Comparison of ENCODE assay signal across 31 mouse cellular contexts in the genomic region with DNA sequence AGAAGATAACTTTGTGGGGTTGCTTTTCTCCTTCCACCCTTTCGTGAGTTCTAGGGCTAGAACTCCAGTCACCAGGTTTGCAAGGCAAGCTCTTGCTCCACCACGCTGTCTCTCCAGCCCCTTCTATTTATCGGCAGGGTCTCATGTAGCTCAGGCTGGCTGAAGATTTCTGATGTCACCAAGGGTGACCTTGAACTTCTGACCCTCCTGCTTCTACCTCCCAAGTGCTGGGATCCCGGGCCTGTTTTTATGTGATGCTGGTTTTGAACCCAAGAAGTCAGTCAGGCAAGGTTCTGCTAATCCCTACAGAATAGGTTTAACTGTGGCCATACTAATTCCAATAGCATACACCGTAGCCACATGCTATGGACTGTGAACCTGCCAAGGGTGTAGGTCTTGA. TPM values are rescaled to one million over a fixed set of nuclear protein-coding genes. Genes with fewer than 3 reads are reported as not detected.
"Had no signal": no experiment of that assay in that cellular context is flagged by ENCODE, and none has a peak within 500 bp of the region (broad histone marks: within the 10 kb centered on the region; RNA-seq: fewer than 3 reads in every experiment).

No protein-coding gene starts in this region.

- H3K4me1 ChIP-seq: megakaryocyte, embryonic 14.5 days had no signal

- DNase-seq: left cerebral cortex, postnatal 4 days; liver; liver, embryonic 13.5 days; liver, postnatal 0 days; lung, adult 18-20 months; lung, adult 2 months; lung, embryonic 14.5 days; lung, postnatal 10 days; lung, postnatal 14 days; lung, postnatal 36 days; lung, postnatal 4 days; midbrain, embryonic 14.5 days had no signal

- H3K4me3 ChIP-seq: limb, embryonic 10.5 days; limb, embryonic 12.5 days; limb, embryonic 13.5 days; limb, embryonic 15.5 days; liver, embryonic 12.5 days; liver, embryonic 13.5 days; liver, embryonic 15.5 days; lung, embryonic 15.5 days; megakaryocyte, embryonic 14.5 days; midbrain, embryonic 10.5 days; midbrain, embryonic 12.5 days; midbrain, embryonic 13.5 days; midbrain, embryonic 15.5 days; myocyte had no signal

- H3K9me3 ChIP-seq: limb, embryonic 10.5 days; limb, embryonic 12.5 days; limb, embryonic 13.5 days; limb, embryonic 15.5 days; liver, embryonic 12.5 days; liver, embryonic 13.5 days; liver, embryonic 15.5 days; lung, embryonic 15.5 days; megakaryocyte, embryonic 14.5 days; midbrain, embryonic 10.5 days; midbrain, embryonic 12.5 days; midbrain, embryonic 13.5 days; midbrain, embryonic 15.5 days had no signal

- H3K27me3 ChIP-seq: limb, embryonic 12.5 days; limb, embryonic 13.5 days; limb, embryonic 15.5 days; lung, embryonic 15.5 days; midbrain, embryonic 12.5 days; midbrain, embryonic 15.5 days had no signal

- ATAC-seq: liver, embryonic 12.5 days; liver, postnatal 0 days; lung, postnatal 0 days; midbrain, embryonic 13.5 days; midbrain, embryonic 15.5 days; midbrain, embryonic 16.5 days had no signal

- H3K4me2 ChIP-seq: limb, embryonic 12.5 days; limb, embryonic 13.5 days; limb, embryonic 15.5 days; liver, embryonic 11.5 days; liver, embryonic 12.5 days; liver, embryonic 13.5 days; liver, embryonic 15.5 days; lung, embryonic 14.5 days; lung, embryonic 15.5 days; midbrain, embryonic 11.5 days; midbrain, embryonic 12.5 days; midbrain, embryonic 13.5 days; midbrain, embryonic 15.5 days had no signal

- H3K9ac ChIP-seq: limb, embryonic 12.5 days; limb, embryonic 13.5 days; limb, embryonic 15.5 days; liver, embryonic 12.5 days; liver, embryonic 13.5 days; liver, embryonic 14.5 days; liver, embryonic 15.5 days; liver, postnatal 0 days; lung, embryonic 14.5 days; lung, embryonic 15.5 days; midbrain, embryonic 12.5 days; midbrain, embryonic 13.5 days; midbrain, embryonic 15.5 days had no signal

- H3K27ac ChIP-seq: limb, embryonic 10.5 days; limb, embryonic 12.5 days; limb, embryonic 13.5 days; limb, embryonic 15.5 days; liver, embryonic 12.5 days; liver, embryonic 13.5 days; liver, embryonic 14.5 days; liver, embryonic 15.5 days; lung, embryonic 15.5 days; macrophage; midbrain, embryonic 10.5 days; midbrain, embryonic 12.5 days; midbrain, embryonic 13.5 days; midbrain, embryonic 15.5 days had no signal

- H3K36me3 ChIP-seq: limb, embryonic 10.5 days; limb, embryonic 12.5 days; limb, embryonic 13.5 days; limb, embryonic 15.5 days; liver, embryonic 12.5 days; liver, embryonic 13.5 days; liver, embryonic 15.5 days; lung, embryonic 15.5 days; midbrain, embryonic 10.5 days; midbrain, embryonic 12.5 days; midbrain, embryonic 13.5 days; midbrain, embryonic 15.5 days had no signal

RNA-seq across cellular contexts. Expression of gene Kazn, which starts 5.4 kb away (rescaled TPM):
- polyA plus RNA-seq: macrophage, myocyte had no signal
